Mouse (Mus musculus) kidney, adult 9 months (tissue): ENCODE data around the gene Smad6.

ENCODE experiments used
- DNase-seq: peaks from one replicate; pipeline ENCODE4 v3.0.0; 2022

Gene Smad6

GRCm38 (mm10) chr9:64021853-64022561, at the start of gene Smad6:
TSS of gene Smad6 (minus strand) at chr9:64022059.
- DNase-seq: peak; percentile 95

GRCm38 (mm10) chr9:64070674-64071073, 48.8 kb upstream of the Smad6 start:
- no peak for DNase-seq

- DNase-seq: no peak
Measured at GRCm38 (mm10) chr9:64069131-64069530, 47.3 kb upstream of the Smad6 start.

- no peak for DNase-seq
Measured at GRCm38 (mm10) chr9:64068571-64068970, 46.7 kb upstream of the Smad6 start.

- no peak for DNase-seq
Measured at GRCm38 (mm10) chr9:64067787-64068186, 45.9 kb upstream of the Smad6 start.

- peak; percentile 16 for DNase-seq
Measured at GRCm38 (mm10) chr9:64060033-64060539, 38.2 kb upstream of the Smad6 start.

GRCm38 (mm10) chr9:64057903-64058650, 36.2 kb upstream of the Smad6 start:
- no peak for DNase-seq

GRCm38 (mm10) chr9:64055162-64055561, 33.3 kb upstream of the Smad6 start:
- DNase-seq: no peak

GRCm38 (mm10) chr9:64053786-64054185, 31.9 kb upstream of the Smad6 start:
- DNase-seq: peak; percentile 46

GRCm38 (mm10) chr9:64051241-64051640, 29.4 kb upstream of the Smad6 start:
- DNase-seq: no peak

GRCm38 (mm10) chr9:64050513-64051065, 28.7 kb upstream of the Smad6 start:
- peak; percentile 38 for DNase-seq

GRCm38 (mm10) chr9:64049471-64050380, 27.9 kb upstream of the Smad6 start:
- peak; percentile 85 for DNase-seq

- DNase-seq: peak; percentile 68
Measured at GRCm38 (mm10) chr9:64045117-64045890, 23.4 kb upstream of the Smad6 start.

GRCm38 (mm10) chr9:64044343-64044742, 22.5 kb upstream of the Smad6 start:
- no peak for DNase-seq

GRCm38 (mm10) chr9:64042911-64043310, 21.1 kb upstream of the Smad6 start:
- DNase-seq: no peak

GRCm38 (mm10) chr9:64042216-64042615, 20.4 kb upstream of the Smad6 start:
- no peak for DNase-seq

GRCm38 (mm10) chr9:64029908-64030631, 8.2 kb upstream of the Smad6 start:
- peak; percentile 47 for DNase-seq

GRCm38 (mm10) chr9:64025565-64025964, 3.7 kb upstream of the Smad6 start:
- peak; percentile 80 for DNase-seq

- peak; percentile 38 for DNase-seq
Measured at GRCm38 (mm10) chr9:64024976-64025375, 3.1 kb upstream of the Smad6 start.

- peak; percentile 98 for DNase-seq
Measured at GRCm38 (mm10) chr9:64022562-64023366, 905 bp upstream of the Smad6 start.
